8 mouse cellular contexts compared by ENCODE assay signal in genomic region chr19:6940396-6941351, GRCm38 (mm10). TPM values are rescaled to one million over a fixed set of nuclear protein-coding genes. Genes with fewer than 3 reads are reported as not detected.
DNase-seq lines count a peak whose midpoint lies in the region; ATAC-seq and TF ChIP-seq lines count a peak whose summit lies in the region.

No protein-coding gene starts in this region.

- TF ChIP-seq CTCF in kidney, adult 2 months (conservative IDR thresholded peaks at IDR 0.05; ENCODE audit: insufficient read depth, insufficient read length, low read depth, low read length), result no peak
- no peak for TF ChIP-seq CTCF in forebrain, postnatal 0 days (IDR thresholded peaks at IDR 0.05; ENCODE audit: low read depth)

- no peak for DNase-seq in kidney, adult 2 months
- no peak for DNase-seq in kidney, postnatal 10 days
- peak; percentile 28 for DNase-seq in NIH3T3 (ENCODE audit: low read depth)
- no peak for DNase-seq in forebrain, postnatal 0 days
- peak; percentile 57 for DNase-seq in liver, embryonic 11.5 days (ENCODE audit: low spot score)
- no peak for DNase-seq in right cerebral cortex, adult 2 months (ENCODE audit: low spot score in 2 of 2)
- no peak for DNase-seq in retina, postnatal 1 day

- peaks cover 18% of the 10 kb centered on the region; the same call in 1 of the 2 replicates for H3K4me1 ChIP-seq in kidney, adult 2 months (ENCODE audit: control insufficient read depth, insufficient read depth, low read length)
- peaks cover 20% of the 10 kb centered on the region for H3K4me1 ChIP-seq in forebrain, postnatal 0 days (ENCODE audit: insufficient read depth)
- peaks cover 16% of the 10 kb centered on the region for H3K4me1 ChIP-seq in liver, embryonic 11.5 days (replicated peaks; ENCODE audit: control insufficient read depth, insufficient read depth, low read length)

- 0 out of 2 replicates have a peak, but pooled peaks have one; percentile 0 for ATAC-seq in forebrain, postnatal 0 days
- ATAC-seq in liver, embryonic 11.5 days (replicated peaks; ENCODE audit: low FRiP score), result no peak
- no peak for ATAC-seq in megakaryocyte progenitor cell, adult 5-6 weeks (replicated peaks; ENCODE audit: poor library complexity)

- H3K36me3 ChIP-seq in kidney, adult 2 months (ENCODE audit: control insufficient read depth, insufficient read depth, low read length), result no peaks in the 10 kb centered on the region
- peaks cover 7% of the 10 kb centered on the region; the same call in 1 of the 2 replicates for H3K36me3 ChIP-seq in forebrain, postnatal 0 days (ENCODE audit: insufficient read depth)
- H3K36me3 ChIP-seq in liver, embryonic 11.5 days (ENCODE audit: control insufficient read depth, insufficient read depth, low read length), result 0 out of 2 replicates have a peak, but pooled peaks cover 3% of the 10 kb centered on the region

- H3K4me3 ChIP-seq in kidney, adult 2 months (ENCODE audit: insufficient read depth, low read depth, low read length), result peak overlapping the region; percentile 81
- H3K4me3 ChIP-seq in forebrain, postnatal 0 days (ENCODE audit: low read depth, low read length), result peak overlapping the region; percentile 88
- peak overlapping the region; percentile 70 for H3K4me3 ChIP-seq in liver, embryonic 11.5 days (ENCODE audit: low read depth, low read length)

- TF ChIP-seq POLR2A in kidney, adult 2 months (IDR thresholded peaks at IDR 0.05; ENCODE audit: low read depth, low read length), result no peak

- H3K4me2 ChIP-seq in forebrain, postnatal 0 days (ENCODE audit: low read depth), result peak overlapping the region; percentile 97
- peak overlapping the region; percentile 96 for H3K4me2 ChIP-seq in liver, embryonic 11.5 days

- 20% methylated on average over 29 of the region's 29 CpGs for WGBS in kidney, adult 2 months
- WGBS in forebrain, postnatal 0 days, result 19% methylated on average over 28 of the region's 29 CpGs
- 22% methylated on average over 29 of the region's 29 CpGs for WGBS in liver, embryonic 11.5 days

- no peaks in the 10 kb centered on the region for H3K9me3 ChIP-seq in forebrain, postnatal 0 days (ENCODE audit: low read length)
- H3K9me3 ChIP-seq in liver, embryonic 11.5 days (ENCODE audit: control insufficient read depth, low read length), result no peaks in the 10 kb centered on the region

- peak overlapping the region; percentile 93 for H3K9ac ChIP-seq in forebrain, postnatal 0 days
- H3K9ac ChIP-seq in liver, embryonic 11.5 days (ENCODE audit: low read depth, low read length), result peak overlapping the region; percentile 83

- no peaks in the 10 kb centered on the region for H3K27me3 ChIP-seq in kidney, adult 2 months (replicated peaks; ENCODE audit: control insufficient read depth, insufficient read depth, low read length)
- H3K27me3 ChIP-seq in forebrain, postnatal 0 days (ENCODE audit: insufficient read depth, low read length), result peaks cover 2% of the 10 kb centered on the region; the same call in 1 of the 2 replicates
- peaks cover 6% of the 10 kb centered on the region for H3K27me3 ChIP-seq in liver, embryonic 11.5 days (replicated peaks; ENCODE audit: control insufficient read depth, insufficient read depth, low read length)

- H3K27ac ChIP-seq in kidney, adult 2 months (ENCODE audit: insufficient read depth, low read depth, low read length), result peak overlapping the region; percentile 74
- peak overlapping the region; percentile 95; the same call in 1 of the 2 replicates for H3K27ac ChIP-seq in forebrain, postnatal 0 days (ENCODE audit: low read depth, low read length)
- H3K27ac ChIP-seq in liver, embryonic 11.5 days (ENCODE audit: low read depth, low read length), result peak overlapping the region; percentile 8; the same call in 1 of the 2 replicates

RNA-seq across cellular contexts. Expression of gene Bad, which starts 1.0 kb away (rescaled TPM):
- 75.4 and 83.1 TPM in 2 replicates for polyA plus RNA-seq in kidney, adult 2 months (2012; rRNA removed)
- 56.5 and 94.9 TPM in 2 replicates for total RNA-seq in forebrain, postnatal 0 days (2014; rRNA removed)
- polyA plus RNA-seq in forebrain, postnatal 0 days (2015; fragmentation: Nextera tagmentation; extraction: Ambion mirVana), result 95.3 and 111 TPM in 2 replicates
- polyA plus RNA-seq in liver, embryonic 11.5 days (2014; fragmentation: Nextera tagmentation; extraction: Ambion mirVana), result 51.9 and 54.7 TPM in 2 replicates
- total RNA-seq in megakaryocyte progenitor cell, adult 5-6 weeks (2015), result 13.4 and 14.1 TPM in 2 replicates
- 43.1 and 56.3 TPM in 2 replicates for total RNA-seq in megakaryocyte progenitor cell, adult 5-6 weeks (2017)

RNA-seq across cellular contexts. Expression of gene Gpr137, which starts 1.6 kb away (rescaled TPM):
- polyA plus RNA-seq in kidney, adult 2 months (2012; rRNA removed), result 78.4 and 91.7 TPM in 2 replicates
- 65.4 and 75.2 TPM in 2 replicates for total RNA-seq in forebrain, postnatal 0 days (2014; rRNA removed)
- polyA plus RNA-seq in forebrain, postnatal 0 days (2015; fragmentation: Nextera tagmentation; extraction: Ambion mirVana), result 68.5 and 77.6 TPM in 2 replicates
- polyA plus RNA-seq in liver, embryonic 11.5 days (2014; fragmentation: Nextera tagmentation; extraction: Ambion mirVana), result 18.2 and 18.9 TPM in 2 replicates
- total RNA-seq in megakaryocyte progenitor cell, adult 5-6 weeks (2015), result 9.4 and 13.1 TPM in 2 replicates
- 14.0 and 20.3 TPM in 2 replicates for total RNA-seq in megakaryocyte progenitor cell, adult 5-6 weeks (2017)

RNA-seq across cellular contexts. Expression of gene Kcnk4, which starts 6.4 kb away (rescaled TPM):
- polyA plus RNA-seq in kidney, adult 2 months (2012; rRNA removed), result 0.07 and 0.08 TPM in 2 replicates
- total RNA-seq in forebrain, postnatal 0 days (2014; rRNA removed), result 8.8 and 12.7 TPM in 2 replicates
- polyA plus RNA-seq in forebrain, postnatal 0 days (2015; fragmentation: Nextera tagmentation; extraction: Ambion mirVana), result 8.6 and 8.7 TPM in 2 replicates
- 0.18 and 0.38 TPM in 2 replicates for polyA plus RNA-seq in liver, embryonic 11.5 days (2014; fragmentation: Nextera tagmentation; extraction: Ambion mirVana)
- not detected in 2 replicates for total RNA-seq in megakaryocyte progenitor cell, adult 5-6 weeks (2015)
- total RNA-seq in megakaryocyte progenitor cell, adult 5-6 weeks (2017), result not detected in 2 replicates

RNA-seq across cellular contexts. Expression of gene Catsperz, which starts 15.5 kb away (rescaled TPM):
- 0.44 and 0.99 TPM in 2 replicates for polyA plus RNA-seq in kidney, adult 2 months (2012; rRNA removed)
- 0.71 and 1.6 TPM in 2 replicates for total RNA-seq in forebrain, postnatal 0 days (2014; rRNA removed)
- polyA plus RNA-seq in forebrain, postnatal 0 days (2015; fragmentation: Nextera tagmentation; extraction: Ambion mirVana), result 1.2 and 2.4 TPM in 2 replicates
- polyA plus RNA-seq in liver, embryonic 11.5 days (2014; fragmentation: Nextera tagmentation; extraction: Ambion mirVana), result 0.49 and 0.91 TPM in 2 replicates
- 1.3 and 2.1 TPM in 2 replicates for total RNA-seq in megakaryocyte progenitor cell, adult 5-6 weeks (2015)
- total RNA-seq in megakaryocyte progenitor cell, adult 5-6 weeks (2017), result 0.67 and 0.98 TPM in 2 replicates

RNA-seq across cellular contexts. Expression of gene Esrra, which starts 19.1 kb away (rescaled TPM):
- 134 and 155 TPM in 2 replicates for polyA plus RNA-seq in kidney, adult 2 months (2012; rRNA removed)
- 42.6 and 43.0 TPM in 2 replicates for total RNA-seq in forebrain, postnatal 0 days (2014; rRNA removed)
- polyA plus RNA-seq in forebrain, postnatal 0 days (2015; fragmentation: Nextera tagmentation; extraction: Ambion mirVana), result 6.4 and 8.4 TPM in 2 replicates
- 4.1 and 5.9 TPM in 2 replicates for polyA plus RNA-seq in liver, embryonic 11.5 days (2014; fragmentation: Nextera tagmentation; extraction: Ambion mirVana)
- total RNA-seq in megakaryocyte progenitor cell, adult 5-6 weeks (2015), result 8.5 and 10.2 TPM in 2 replicates
- total RNA-seq in megakaryocyte progenitor cell, adult 5-6 weeks (2017), result 23.9 and 27.5 TPM in 2 replicates

Comparison
In these comparisons a context has a peak if more than half of its experiments do, and no peak if none do; other contexts are left out.
1. DNase-seq: peak in NIH3T3 (single experiment) and liver, embryonic 11.5 days (single experiment); none in kidney, adult 2 months (single experiment), kidney, postnatal 10 days (single experiment), forebrain, postnatal 0 days (single experiment), right cerebral cortex, adult 2 months (0 of 2) and retina, postnatal 1 day (single experiment).
2. H3K27ac ChIP-seq: peak in every context shown above with its lines; median percentile 95 in forebrain, postnatal 0 days; 74 in kidney, adult 2 months; 8 in liver, embryonic 11.5 days.
3. Peak in every context shown above with its lines, with median percentiles within 50 percentile points of each other: H3K4me3 ChIP-seq.